Mouse (Mus musculus): ENCODE measurements at regions not wholly inside any gene's neighbourhood (a gene's known extent, or its start where the extent isn't known, plus 50 kb on each side); places are given as distances from the start of the nearest gene placed in this dataset.

DNA sequence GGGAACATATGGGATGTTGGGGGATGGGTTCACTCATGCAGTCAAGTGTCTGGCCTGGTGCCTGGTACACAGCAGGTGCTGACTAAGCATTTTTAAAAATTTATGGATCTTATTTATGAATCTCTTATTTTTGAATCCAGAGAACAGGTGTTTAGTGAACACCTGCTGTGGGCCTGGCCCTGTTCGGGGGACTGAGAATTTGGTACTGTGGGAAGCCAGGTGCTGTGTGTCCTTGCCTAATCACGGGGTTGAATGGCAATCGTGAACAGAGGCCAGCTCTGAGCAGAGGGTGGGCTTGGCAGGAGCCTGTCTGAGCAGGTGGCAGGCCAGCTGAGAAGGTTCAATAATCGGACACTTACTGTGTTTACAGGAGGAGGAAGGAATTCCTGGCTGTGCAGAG is 261.5 kb downstream of the Matn1 start:
- Histone ChIP-seq H3K4me1 (peaks cover 24% of the 10 kb centered on the region; the same call in 1 of the 2 replicates), H3K9ac (no peak overlapping the region), H3K4me3 (replicated peaks) (no peak overlapping the region), H3K27ac (peak overlapping the region; percentile 87), H3K36me3 (replicated peaks) (no peaks in the 10 kb centered on the region), H3K4me2 (no peak overlapping the region), H3K27me3 (0 out of 2 replicates have a peak, but pooled peaks cover 3% of the 10 kb centered on the region), H3K9me3 (peaks cover 1% of the 10 kb centered on the region; the same call in 1 of the 2 replicates)
- WGBS: 76% methylated on average over 4 of the region's 4 CpGs
- ATAC-seq (ENCODE audit: low FRiP score): no peak

GRCm38 (mm10) chr4:131206181-131206885 is 262.1 kb downstream of the Matn1 start:
- Histone ChIP-seq H3K4me1 (peaks cover 24% of the 10 kb centered on the region; the same call in 1 of the 2 replicates), H3K36me3 (replicated peaks) (no peaks in the 10 kb centered on the region; the same call in 1 of the 2 replicates), H3K9ac (no peak overlapping the region), H3K4me2 (no peak overlapping the region), H3K4me3 (replicated peaks) (no peak overlapping the region), H3K9me3 (peaks cover 6% of the 10 kb centered on the region; the same call in 1 of the 2 replicates), H3K27me3 (0 out of 2 replicates have a peak, but pooled peaks cover 3% of the 10 kb centered on the region), H3K27ac (peak overlapping the region; percentile 87)
- 83% methylated on average over 8 of the region's 8 CpGs for WGBS
- peak; percentile 37; the same call in 1 of the 2 replicates for ATAC-seq (ENCODE audit: low FRiP score)

DNA sequence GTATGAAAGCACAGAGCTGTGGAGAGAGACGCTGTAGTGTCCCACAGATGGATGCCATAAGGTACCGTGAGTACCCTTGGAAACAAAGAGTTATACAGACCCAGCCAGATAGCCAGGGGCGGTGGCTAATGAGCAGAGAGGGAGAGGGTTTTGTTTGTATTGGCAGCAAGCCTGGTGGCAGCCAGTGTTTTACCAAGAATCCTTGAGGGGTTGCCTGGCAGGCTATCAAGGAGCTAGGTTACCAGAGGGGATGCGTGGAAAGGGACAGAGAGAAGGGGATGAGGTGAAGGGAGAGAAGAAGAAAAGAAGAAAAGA is 262.7 kb downstream of the Matn1 start:
- 0 out of 2 replicates have a peak, but pooled peaks cover 3% of the 10 kb centered on the region for H3K27me3 ChIP-seq
- H3K36me3 ChIP-seq (replicated peaks): no peaks in the 10 kb centered on the region; the same call in 1 of the 2 replicates
- peaks cover 24% of the 10 kb centered on the region; the same call in 1 of the 2 replicates for H3K4me1 ChIP-seq
- no peak overlapping the region for H3K4me2 ChIP-seq
- no peak overlapping the region for H3K4me3 ChIP-seq (replicated peaks)
- H3K27ac ChIP-seq: peak overlapping the region; percentile 87
- peaks cover 6% of the 10 kb centered on the region; the same call in 1 of the 2 replicates for H3K9me3 ChIP-seq
- peak; percentile 78; the same call in 1 of the 2 replicates for ATAC-seq (ENCODE audit: low FRiP score)
- WGBS: 45% methylated on average over 4 of the region's 4 CpGs
- no peak overlapping the region for H3K9ac ChIP-seq

- peaks cover 22% of the 10 kb centered on the region; the same call in 1 of the 2 replicates for H3K4me1 ChIP-seq
- WGBS: 58% methylated on average over 2 of the region's 2 CpGs
- no peaks in the 10 kb centered on the region; the same call in 1 of the 2 replicates for H3K36me3 ChIP-seq (replicated peaks)
- H3K4me2 ChIP-seq: no peak overlapping the region
- H3K4me3 ChIP-seq (replicated peaks): no peak overlapping the region
- 0 out of 2 replicates have a peak, but pooled peaks cover 3% of the 10 kb centered on the region for H3K27me3 ChIP-seq
- no peak overlapping the region for H3K9ac ChIP-seq
- peaks cover 6% of the 10 kb centered on the region; the same call in 1 of the 2 replicates for H3K9me3 ChIP-seq
- peak overlapping the region; percentile 87 for H3K27ac ChIP-seq
- peak; percentile 70; the same call in 1 of the 2 replicates for ATAC-seq (ENCODE audit: low FRiP score)
Measured at GRCm38 (mm10) chr4:131207249-131207648, 263.1 kb downstream of the Matn1 start.

DNA sequence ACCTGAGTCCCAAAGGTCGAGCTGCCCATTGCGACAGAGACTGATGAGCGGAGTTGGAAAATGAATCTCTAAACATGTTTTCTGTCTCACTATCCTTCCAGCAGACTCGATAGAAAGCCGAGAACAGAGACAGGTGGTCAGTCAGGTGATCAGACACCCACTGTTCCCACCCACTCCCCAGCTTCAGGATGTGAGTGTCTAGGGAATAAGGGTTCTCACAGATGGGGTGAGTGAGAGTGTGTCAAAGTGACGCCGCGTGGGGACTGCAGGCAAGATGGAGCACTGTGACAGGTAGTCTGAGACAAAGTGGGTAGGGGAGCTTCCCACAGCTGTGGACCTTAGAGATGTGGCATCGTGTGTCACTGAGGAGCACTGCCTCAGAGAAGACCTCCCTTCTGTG is 264.0 kb downstream of the Matn1 start:
- peak overlapping the region; percentile 87 for H3K27ac ChIP-seq
- H3K4me2 ChIP-seq: no peak overlapping the region
- no peak for ATAC-seq (ENCODE audit: low FRiP score)
- peaks cover 20% of the 10 kb centered on the region; the same call in 1 of the 2 replicates for H3K4me1 ChIP-seq
- no peak overlapping the region for H3K9ac ChIP-seq
- 84% methylated on average over 9 of the region's 9 CpGs for WGBS
- H3K27me3 ChIP-seq: 0 out of 2 replicates have a peak, but pooled peaks cover 3% of the 10 kb centered on the region
- H3K36me3 ChIP-seq (replicated peaks): no peaks in the 10 kb centered on the region; the same call in 1 of the 2 replicates
- H3K9me3 ChIP-seq: peaks cover 6% of the 10 kb centered on the region; the same call in 1 of the 2 replicates
- H3K4me3 ChIP-seq (replicated peaks): no peak overlapping the region

DNA sequence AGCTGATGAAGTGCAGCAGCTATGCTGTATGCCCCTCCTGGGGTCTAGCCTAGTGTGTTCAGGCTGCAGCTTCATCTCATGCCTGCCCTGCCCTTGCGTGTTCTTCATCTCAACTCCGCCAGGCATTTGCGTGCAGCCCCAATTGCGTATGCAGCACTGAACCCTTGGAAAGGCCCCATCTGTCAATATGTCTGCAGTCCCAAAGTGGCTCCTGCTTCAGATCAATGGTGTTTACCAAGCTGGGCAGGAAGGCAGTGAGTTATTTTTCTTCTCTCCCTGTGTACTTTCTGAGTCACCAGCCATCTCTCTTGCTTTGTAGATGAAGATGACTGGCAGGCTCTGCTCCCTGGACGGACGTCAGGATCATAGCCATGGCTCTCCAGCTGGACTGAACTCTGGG is 264.5 kb downstream of the Matn1 start:
- Histone ChIP-seq H3K4me2 (no peak overlapping the region), H3K4me1 (peaks cover 23% of the 10 kb centered on the region; the same call in 1 of the 2 replicates), H3K36me3 (replicated peaks) (no peaks in the 10 kb centered on the region; the same call in 1 of the 2 replicates), H3K9me3 (peaks cover 6% of the 10 kb centered on the region; the same call in 1 of the 2 replicates), H3K9ac (no peak overlapping the region), H3K27ac (no peak overlapping the region), H3K27me3 (0 out of 2 replicates have a peak, but pooled peaks cover 3% of the 10 kb centered on the region), H3K4me3 (replicated peaks) (no peak overlapping the region)
- 88% methylated on average over 6 of the region's 6 CpGs for WGBS
- no peak for ATAC-seq (ENCODE audit: low FRiP score)

DNA sequence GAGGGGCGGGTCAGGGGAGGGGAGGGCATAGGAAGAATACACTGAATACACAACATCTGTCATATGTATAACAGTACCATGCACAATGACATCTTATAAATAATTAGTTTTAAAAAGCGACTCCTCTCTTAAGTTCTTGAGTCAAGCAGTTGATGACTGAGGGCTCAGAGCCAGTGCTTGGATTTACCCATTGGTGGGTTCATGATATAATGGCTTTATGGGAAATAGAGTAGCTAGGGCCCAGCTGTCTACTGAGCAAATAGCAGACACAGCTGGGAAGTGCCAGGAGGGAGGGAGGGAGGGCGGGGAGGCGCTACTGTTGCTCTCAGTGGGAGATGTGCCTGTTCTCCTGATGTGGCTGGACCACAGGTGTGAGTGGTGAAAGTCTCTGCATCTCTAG is 268.5 kb downstream of the Matn1 start:
- 53% methylated on average over 4 of the region's 4 CpGs for WGBS
- H3K9ac ChIP-seq: no peak overlapping the region
- no peaks in the 10 kb centered on the region; the same call in 1 of the 2 replicates for H3K36me3 ChIP-seq (replicated peaks)
- H3K9me3 ChIP-seq: peaks cover 6% of the 10 kb centered on the region; the same call in 1 of the 2 replicates
- H3K4me2 ChIP-seq: no peak overlapping the region
- H3K27me3 ChIP-seq: no peaks in the 10 kb centered on the region
- H3K27ac ChIP-seq: no peak overlapping the region
- no peak for ATAC-seq (ENCODE audit: low FRiP score)
- peaks cover 14% of the 10 kb centered on the region; the same call in 1 of the 2 replicates for H3K4me1 ChIP-seq
- H3K4me3 ChIP-seq (replicated peaks): no peak overlapping the region

DNA sequence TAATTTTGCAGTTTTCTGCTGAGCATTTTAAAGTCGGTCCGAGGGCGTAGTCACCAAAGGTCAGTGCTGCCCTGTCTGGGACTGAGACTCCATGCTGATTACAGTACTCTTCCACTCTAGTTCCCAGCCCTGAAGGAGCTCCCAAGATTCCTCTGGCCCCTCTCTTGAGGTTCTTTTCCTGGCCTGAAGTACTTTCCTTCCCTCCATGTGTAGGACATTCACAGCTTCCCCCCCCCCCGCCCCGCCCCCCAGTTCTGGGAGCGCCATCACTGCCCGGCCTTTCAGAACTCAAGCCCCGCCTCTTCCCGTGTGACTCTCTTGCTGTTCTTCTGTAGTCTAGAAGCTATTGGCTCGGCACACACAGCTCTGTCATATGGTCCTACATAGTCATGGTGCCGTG is 271.5 kb downstream of the Matn1 start:
- Histone ChIP-seq H3K4me3 (replicated peaks) (no peak overlapping the region), H3K27ac (no peak overlapping the region), H3K9ac (no peak overlapping the region), H3K36me3 (replicated peaks) (no peaks in the 10 kb centered on the region; the same call in 1 of the 2 replicates), H3K4me1 (peaks cover 14% of the 10 kb centered on the region), H3K4me2 (no peak overlapping the region), H3K9me3 (peaks cover 5% of the 10 kb centered on the region; the same call in 1 of the 2 replicates), H3K27me3 (no peaks in the 10 kb centered on the region)
- no peak for ATAC-seq (ENCODE audit: low FRiP score)
- 86% methylated on average over 11 of the region's 11 CpGs for WGBS

- no peaks in the 10 kb centered on the region for H3K9me3 ChIP-seq
- H3K36me3 ChIP-seq (replicated peaks): no peaks in the 10 kb centered on the region
- no peak overlapping the region for H3K9ac ChIP-seq
- no peaks in the 10 kb centered on the region for H3K27me3 ChIP-seq
- H3K4me3 ChIP-seq (replicated peaks): no peak overlapping the region
- peaks cover 14% of the 10 kb centered on the region for H3K4me1 ChIP-seq
- WGBS: 88% methylated on average over 3 of the region's 3 CpGs
- H3K27ac ChIP-seq: no peak overlapping the region
- ATAC-seq (ENCODE audit: low FRiP score): no peak
- H3K4me2 ChIP-seq: no peak overlapping the region
Measured at GRCm38 (mm10) chr4:131216361-131216760, 272.2 kb downstream of the Matn1 start.

- no peak overlapping the region for H3K27ac ChIP-seq
Measured at GRCm38 (mm10) chr4:131217083-131217482, 272.9 kb downstream of the Matn1 start.

GRCm38 (mm10) chr4:131217571-131218155 is 273.5 kb downstream of the Matn1 start:
- no peak overlapping the region for H3K4me2 ChIP-seq
- no peaks in the 10 kb centered on the region for H3K36me3 ChIP-seq (replicated peaks)
- no peak overlapping the region for H3K9ac ChIP-seq
- ATAC-seq (ENCODE audit: low FRiP score): no peak
- H3K27me3 ChIP-seq: no peaks in the 10 kb centered on the region
- H3K9me3 ChIP-seq: no peaks in the 10 kb centered on the region
- 56% methylated on average over 7 of the region's 7 CpGs for WGBS
- peak overlapping the region; percentile 50; the same call in 1 of the 2 replicates for H3K27ac ChIP-seq
- no peak overlapping the region for H3K4me3 ChIP-seq (replicated peaks)
- peaks cover 14% of the 10 kb centered on the region for H3K4me1 ChIP-seq

More at GRCm38 (mm10) chr4:131217083-131217482, 272.9 kb downstream of the Matn1 start:
- Histone ChIP-seq H3K36me3 (replicated peaks) (no peaks in the 10 kb centered on the region), H3K4me3 (replicated peaks) (no peak overlapping the region), H3K4me1 (peaks cover 14% of the 10 kb centered on the region), H3K27me3 (no peaks in the 10 kb centered on the region), H3K9me3 (no peaks in the 10 kb centered on the region), H3K4me2 (no peak overlapping the region), H3K9ac (no peak overlapping the region)
- no peak for ATAC-seq (ENCODE audit: low FRiP score)
- WGBS: 95% methylated on average over 4 of the region's 4 CpGs

DNA sequence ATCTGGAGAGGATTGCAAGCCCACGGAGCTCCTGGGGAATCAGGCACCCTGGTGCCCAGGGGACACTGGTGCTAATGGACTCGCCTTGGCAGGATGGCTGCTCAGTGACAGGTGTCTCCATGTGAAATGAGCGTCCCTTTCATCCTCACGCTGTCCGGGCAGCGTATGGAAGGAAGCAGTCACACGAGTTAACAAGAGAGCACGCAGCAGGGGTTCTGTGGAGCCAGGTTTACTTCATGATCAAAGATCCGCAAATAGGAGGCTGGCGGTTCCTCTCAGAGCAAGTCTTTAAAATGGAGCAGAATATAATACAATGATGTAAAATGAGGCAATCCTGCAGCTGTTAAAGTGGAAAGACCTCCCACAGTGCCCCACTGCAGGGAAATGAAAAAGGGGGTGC is 276.8 kb downstream of the Matn1 start:
- Histone ChIP-seq H3K36me3 (replicated peaks) (no peaks in the 10 kb centered on the region), H3K4me1 (peaks cover 10% of the 10 kb centered on the region), H3K27ac (0 out of 2 replicates have a peak overlapping the region, but pooled peaks have one; percentile 3), H3K9me3 (no peaks in the 10 kb centered on the region), H3K9ac (no peak overlapping the region), H3K4me2 (no peak overlapping the region), H3K4me3 (replicated peaks) (no peak overlapping the region), H3K27me3 (no peaks in the 10 kb centered on the region)
- no peak for ATAC-seq (ENCODE audit: low FRiP score)
- WGBS: 61% methylated on average over 10 of the region's 10 CpGs
